Mouse (Mus musculus) hindbrain, postnatal 0 days (tissue): ENCODE results near the gene Gpr19. TPM values are rescaled to one million over a fixed set of nuclear protein-coding genes. Genes with fewer than 3 reads are reported as not detected.

ENCODE experiments used
- ATAC-seq: fragments of 200-750 bp; cut with Nextera tagmentation; 2 replicates; pipeline ENCODE4 v1.8.0; 2017; ENCODE audit warnings: mild to moderate bottlenecking, moderate TSS enrichment, moderate library complexity
- DNase-seq: peaks from one replicate; pipeline ENCODE4 v3.0.0-alpha.2; 2015; ENCODE audit warnings: low spot score
- H3K27ac ChIP-seq: fragments of 300-500 bp; sonication (generic); 2 replicates; pipeline ENCODE4 v1.5.1; 2014; ENCODE audit warnings: mild to moderate bottlenecking
- H3K27me3 ChIP-seq: fragments of 300-500 bp; sonication (generic); 2 replicates; pipeline ENCODE4 v1.6.1; 2014; ENCODE audit warnings: low read length, mixed read lengths; ENCODE audit not compliant: insufficient read depth
- H3K36me3 ChIP-seq: fragments of 300-500 bp; sonication (generic); 2 replicates; pipeline ENCODE4 v1.6.1; 2014; ENCODE audit warnings: low read length, mixed read lengths; ENCODE audit not compliant: insufficient read depth
- H3K4me1 ChIP-seq: fragments of 300-500 bp; sonication (generic); 2 replicates; pipeline ENCODE4 v1.6.1; 2014; ENCODE audit warnings: antibody characterized with exemption, low read length, mixed read lengths; ENCODE audit not compliant: insufficient read depth
- H3K4me2 ChIP-seq: fragments of 300-500 bp; sonication (generic); 2 replicates; pipeline ENCODE4 v1.6.1; 2014; ENCODE audit warnings: low read depth, mild to moderate bottlenecking, low read length, moderate library complexity, mixed read lengths
- H3K4me3 ChIP-seq: fragments of 300-500 bp; sonication (generic); 2 replicates; pipeline ENCODE4 v1.5.1; 2014; ENCODE audit warnings: low read length
- H3K9ac ChIP-seq: fragments of 300-500 bp; sonication (generic); replicated peaks from 2 replicates; pipeline ENCODE4 v1.6.1; 2014; ENCODE audit warnings: mild to moderate bottlenecking, low read length, moderate library complexity, mixed read lengths
- H3K9me3 ChIP-seq: fragments of 300-500 bp; sonication (generic); 2 replicates; pipeline ENCODE4 v1.6.1; 2016; ENCODE audit warnings: low read length, mixed read lengths
- CTCF ChIP-seq: IDR thresholded peaks from 2 replicates; pipeline ENCODE4 v1.5.1; 2016; ENCODE audit warnings: antibody characterized with exemption, control low read depth, low read depth
- WGBS: fragments of 180-500 bp; shearing (Covaris S2); extraction: QIAGEN DNeasy Blood & Tissue Kit; methylation state at CpG from one replicate; pipeline ENCODE4 v1.1.7; 2014; 5-methylcytosine and 5-hydroxymethylcytosine counted together
- polyA plus RNA-seq: library from polyadenylated mRNA; unstranded; fragments of >200 nt; fragmentation: Nextera tagmentation; extraction: Ambion mirVana; gene quantifications from 2 replicates; pipeline ENCODE4 v1.2.1, GENCODE M21; 2015
- total RNA-seq: library from RNA; depleted of rRNA; stranded (reverse); fragments of >200 nt; gene quantifications from 2 replicates; pipeline ENCODE4 v1.2.3, GENCODE M21; 2014

Gpr19 gene
- total and polyA plus RNA-seq, 2 experiments from 2014 or later, result 33.2 to 33.7 TPM

- no peak for TF ChIP-seq CTCF
- WGBS, result 4% methylated on average over 4 of the region's 4 CpGs
- H3K27me3 ChIP-seq, result no peaks in the 10 kb centered on the region
- H3K4me1 ChIP-seq, result peaks cover 21% of the 10 kb centered on the region; the same call in 1 of the 2 replicates
- peak; percentile 80 for ATAC-seq
- peak; percentile 82 for DNase-seq
- H3K9me3 ChIP-seq, result no peaks in the 10 kb centered on the region
- H3K9ac ChIP-seq, result 0 out of 2 replicates have a peak overlapping the region, but pooled peaks have one; percentile 21
- H3K4me3 ChIP-seq, result 0 out of 2 replicates have a peak overlapping the region, but pooled peaks have one; percentile 46
- peak overlapping the region; percentile 85 for H3K27ac ChIP-seq
- H3K4me2 ChIP-seq, result peak overlapping the region; percentile 81
- no peaks in the 10 kb centered on the region for H3K36me3 ChIP-seq
Measured at GRCm38 (mm10) chr6:134888563-134889017, 9.8 kb downstream of the Gpr19 start.

DNA sequence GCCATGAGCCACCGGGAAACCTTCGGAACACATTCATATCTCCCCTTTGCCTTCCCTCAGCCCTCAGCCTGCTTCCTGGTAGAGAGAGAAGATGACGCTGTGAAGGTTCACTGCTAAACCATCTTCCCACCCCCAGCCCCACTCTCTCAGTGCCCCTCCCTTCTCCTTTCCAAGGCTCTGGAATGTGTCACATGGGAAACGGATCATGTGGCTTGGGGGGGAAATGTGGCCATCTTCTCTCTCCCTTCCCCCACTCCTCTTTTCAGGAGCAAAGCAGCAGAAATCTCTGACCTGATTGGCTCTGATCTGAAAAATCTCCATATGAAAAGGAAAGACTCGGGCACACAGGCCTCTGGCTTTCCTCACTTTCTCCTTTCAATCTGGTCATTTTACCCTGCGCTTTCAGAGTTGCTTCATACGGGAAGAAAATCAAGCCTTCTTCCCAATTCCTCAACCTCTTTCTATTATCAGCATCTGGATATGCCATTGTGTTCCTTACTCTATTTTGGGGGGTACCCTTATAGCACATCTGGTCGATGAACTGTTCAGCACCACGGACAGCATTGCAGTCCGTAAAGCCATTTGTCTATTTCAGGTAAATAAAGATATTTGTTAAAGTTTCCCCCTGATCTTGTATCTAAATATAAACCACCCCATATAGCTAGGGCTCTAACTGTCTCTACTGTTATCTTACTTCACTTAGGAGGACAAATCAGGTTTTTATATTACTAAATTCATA, 10.5 kb downstream of the Gpr19 start:
- peak overlapping the region; percentile 85 for H3K27ac ChIP-seq
- H3K9ac ChIP-seq, result peak overlapping the region; percentile 57
- peak; percentile 97 for DNase-seq
- H3K27me3 ChIP-seq, result no peaks in the 10 kb centered on the region
- WGBS, result 2% methylated on average over 10 of the region's 10 CpGs
- ATAC-seq, result peak; percentile 95
- H3K4me3 ChIP-seq, result peak overlapping the region; percentile 46
- TF ChIP-seq CTCF, result no peak
- peaks cover 21% of the 10 kb centered on the region; the same call in 1 of the 2 replicates for H3K4me1 ChIP-seq
- no peaks in the 10 kb centered on the region for H3K9me3 ChIP-seq
- H3K36me3 ChIP-seq, result no peaks in the 10 kb centered on the region
- peak overlapping the region; percentile 81 for H3K4me2 ChIP-seq

DNA sequence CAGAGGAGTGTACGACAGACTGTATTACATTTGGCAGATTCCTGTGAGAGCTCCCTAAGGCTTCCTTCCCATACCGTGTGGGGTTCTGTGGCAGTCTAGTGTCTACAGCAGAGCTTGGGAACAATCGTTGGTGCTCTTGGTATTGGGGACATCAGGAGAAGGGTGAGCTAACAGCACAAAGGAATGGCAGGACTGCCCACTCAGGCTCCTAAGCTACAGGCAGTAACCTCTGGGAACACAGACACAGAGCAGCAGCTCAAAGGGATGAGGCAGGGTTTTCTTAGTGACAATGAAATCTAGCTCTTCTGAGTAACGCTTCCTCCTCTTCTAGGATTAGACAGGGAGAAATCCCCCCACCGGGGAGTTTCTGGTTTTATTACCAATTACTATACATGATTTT, 11.4 kb downstream of the Gpr19 start:
- H3K36me3 ChIP-seq, result no peaks in the 10 kb centered on the region
- 8% methylated on average over 5 of the region's 5 CpGs for WGBS
- ATAC-seq, result peak; percentile 16; the same call in 1 of the 2 replicates
- peaks cover 21% of the 10 kb centered on the region; the same call in 1 of the 2 replicates for H3K4me1 ChIP-seq
- H3K27ac ChIP-seq, result peak overlapping the region; percentile 85
- H3K4me2 ChIP-seq, result peak overlapping the region; percentile 81
- TF ChIP-seq CTCF, result no peak
- peak; percentile 49 for DNase-seq
- H3K27me3 ChIP-seq, result no peaks in the 10 kb centered on the region
- peak overlapping the region; percentile 46 for H3K4me3 ChIP-seq
- H3K9me3 ChIP-seq, result no peaks in the 10 kb centered on the region
- peak overlapping the region; percentile 57 for H3K9ac ChIP-seq

GRCm38 (mm10) chr6:134886475-134886874, 11.9 kb downstream of the Gpr19 start:
- no peak for TF ChIP-seq CTCF
- Histone ChIP-seq H3K27me3 (no peaks in the 10 kb centered on the region), H3K9me3 (no peaks in the 10 kb centered on the region), H3K4me2 (peak overlapping the region; percentile 81), H3K4me3 (peak overlapping the region; percentile 46), H3K27ac (peak overlapping the region; percentile 85; the same call in 1 of the 2 replicates), H3K4me1 (peaks cover 21% of the 10 kb centered on the region; the same call in 1 of the 2 replicates), H3K9ac (peak overlapping the region; percentile 57), H3K36me3 (no peaks in the 10 kb centered on the region)
- 58% methylated on average over 8 of the region's 8 CpGs for WGBS
- DNase-seq (peak; percentile 7), ATAC-seq (no peak)

DNA sequence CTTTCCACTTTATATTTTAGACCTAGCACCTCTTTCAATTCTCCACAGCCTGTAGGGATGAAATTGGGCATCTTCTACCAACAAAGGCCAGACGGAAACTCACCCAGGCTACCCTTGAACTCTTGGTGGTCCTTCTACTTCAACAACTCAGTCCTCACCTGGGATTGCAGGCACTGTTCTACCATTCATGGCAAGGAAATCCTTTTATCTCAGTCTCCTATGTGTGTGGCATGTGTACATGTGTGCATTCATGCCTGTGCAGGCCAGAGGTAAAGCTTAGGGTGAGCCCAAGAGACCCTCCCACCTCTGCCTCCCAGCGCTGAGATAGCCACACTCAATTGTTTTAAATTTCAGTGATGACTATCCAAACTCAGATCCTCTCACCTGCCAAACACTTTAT, 12.9 kb downstream of the Gpr19 start:
- peaks cover 21% of the 10 kb centered on the region; the same call in 1 of the 2 replicates for H3K4me1 ChIP-seq
- no peaks in the 10 kb centered on the region for H3K27me3 ChIP-seq
- no peaks in the 10 kb centered on the region for H3K9me3 ChIP-seq
- no peaks in the 10 kb centered on the region for H3K36me3 ChIP-seq
- TF ChIP-seq CTCF, result no peak
- H3K4me3 ChIP-seq, result 0 out of 2 replicates have a peak overlapping the region, but pooled peaks have one; percentile 46
- no peak overlapping the region for H3K27ac ChIP-seq
- DNase-seq, result no peak
- H3K4me2 ChIP-seq, result peak overlapping the region; percentile 81
- 85% methylated on average over 2 of the region's 2 CpGs for WGBS
- no peak for ATAC-seq
- no peak overlapping the region for H3K9ac ChIP-seq

DNA sequence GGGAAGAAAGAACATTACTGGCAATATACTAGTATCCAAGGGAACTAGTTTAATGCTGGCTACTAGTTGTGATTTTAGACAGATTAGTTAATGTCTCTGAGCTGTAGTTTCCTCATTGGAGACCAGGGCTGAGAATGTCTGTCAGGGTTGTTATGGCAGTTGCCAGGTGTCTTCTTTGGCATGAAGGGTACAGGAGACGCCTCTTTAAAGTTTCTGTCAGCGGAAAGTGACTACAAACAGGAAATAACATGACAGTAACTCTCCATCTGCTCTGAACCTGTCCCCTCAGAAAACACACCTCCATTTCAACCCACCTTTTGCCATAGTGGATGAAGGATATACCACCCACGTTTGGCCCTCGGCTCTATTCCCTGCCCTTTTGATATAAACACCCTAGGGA, 14.7 kb downstream of the Gpr19 start:
- WGBS, result 86% methylated on average over 4 of the region's 4 CpGs
- ATAC-seq (no peak), DNase-seq (no peak)
- Histone ChIP-seq H3K9me3 (no peaks in the 10 kb centered on the region), H3K4me1 (peaks cover 16% of the 10 kb centered on the region; the same call in 1 of the 2 replicates), H3K27ac (no peak overlapping the region), H3K4me3 (no peak overlapping the region), H3K9ac (no peak overlapping the region), H3K4me2 (no peak overlapping the region), H3K36me3 (no peaks in the 10 kb centered on the region), H3K27me3 (no peaks in the 10 kb centered on the region)
- TF ChIP-seq CTCF, result no peak
